Mouse (Mus musculus) left cerebral cortex, adult 9 months (tissue): ENCODE results near the gene Dner.
"Not testable (repeated sequence)": the region's sequence is repeated elsewhere in the genome, so short reads cannot be mapped to it uniquely, and the experiment has no call there.

ENCODE experiments used
- DNase-seq, 2 experiments: peaks; one replicate each; pipeline ENCODE4 v3.0.0; 2022; ENCODE audit warnings: low spot score in 2 of 2

Gene Dner

DNA sequence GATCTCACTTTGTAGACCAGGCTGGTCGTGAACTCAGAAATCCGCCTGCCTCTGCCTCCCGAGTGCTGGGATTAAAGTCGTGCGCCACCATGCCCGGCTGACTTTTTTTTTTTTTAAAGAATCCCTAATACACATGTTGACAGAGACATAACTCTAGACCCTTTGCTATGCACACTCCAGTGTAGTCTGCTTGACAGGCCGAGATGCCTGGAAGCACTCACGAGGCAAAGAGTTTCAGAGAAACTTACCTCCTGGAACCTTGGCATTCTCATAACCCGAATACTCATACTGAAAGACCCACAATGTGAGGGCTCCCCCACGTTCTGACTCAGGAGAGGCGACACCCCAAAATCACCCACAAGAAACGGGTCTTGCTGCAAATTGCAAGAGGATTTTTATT, 364.2 kb downstream of the Dner start:
- DNase-seq: not testable (repeated sequence)

DNA sequence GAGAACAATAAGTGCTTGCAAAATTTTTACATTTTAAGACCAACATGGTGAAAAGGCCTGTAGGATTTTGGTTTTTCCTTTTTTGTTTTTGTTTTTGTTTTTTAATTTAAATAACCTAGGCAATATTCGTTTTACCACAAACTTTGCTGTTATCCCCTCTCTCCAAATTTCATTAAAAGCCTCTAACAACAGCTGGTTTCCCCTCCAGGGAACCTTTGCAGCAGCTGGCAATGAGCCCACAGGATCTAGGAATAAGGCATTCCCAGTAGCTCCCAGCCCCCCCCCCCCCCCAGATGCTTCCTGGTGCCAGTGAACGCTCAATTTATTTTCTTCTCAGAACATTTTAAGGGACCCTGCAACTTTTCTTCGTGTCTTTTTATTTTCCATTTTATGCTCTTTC, 370.7 kb downstream of the Dner start:
- DNase-seq: no peak

DNA sequence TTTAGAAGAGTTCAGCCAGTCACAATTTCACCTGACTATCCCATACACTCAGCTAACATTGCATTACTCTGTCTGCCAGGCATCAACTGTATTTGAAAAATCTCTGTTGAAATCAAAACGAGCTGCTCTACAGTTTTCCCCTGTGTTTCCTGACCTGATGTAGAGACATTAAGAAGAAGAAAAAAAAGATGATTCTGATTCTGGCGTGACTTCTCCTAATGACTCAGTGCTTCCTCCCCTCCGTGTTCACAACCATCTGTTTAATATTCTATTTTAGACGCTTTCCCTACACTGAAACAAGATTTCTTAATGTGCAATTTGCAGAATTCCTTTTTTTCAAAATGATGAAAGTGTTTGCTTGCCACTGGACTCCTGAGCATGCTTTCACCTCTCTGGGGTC, 374.7 kb downstream of the Dner start:
- no peak for DNase-seq
